Mouse (Mus musculus) testis, adult 2 months (tissue): ENCODE results near the gene Irf2bpl.

Source experiments
- CTCF ChIP-seq: fragments of 200-500 bp; IDR thresholded peaks from 2 replicates; pipeline ENCODE4 v1.5.1; 2012; ENCODE audit warnings: low read depth, mild to moderate bottlenecking, inconsistent platforms, low read length, moderate library complexity; ENCODE audit not compliant: control insufficient read depth, insufficient read depth, insufficient replicate concordance
- POLR2A ChIP-seq: fragments of 200-500 bp; IDR thresholded peaks from 2 replicates; pipeline ENCODE4 v1.6.1; 2012; ENCODE audit warnings: low read depth, mild to moderate bottlenecking, inconsistent platforms, low read length, moderate library complexity; ENCODE audit not compliant: control insufficient read depth

- TF ChIP-seq CTCF (no peak), POLR2A (no peak)
Measured at GRCm38 (mm10) chr12:86897769-86898273, 13.2 kb upstream of the Irf2bpl start.
